Mouse (Mus musculus): Measurements from ENCODE around the gene Tecr.

DNA sequence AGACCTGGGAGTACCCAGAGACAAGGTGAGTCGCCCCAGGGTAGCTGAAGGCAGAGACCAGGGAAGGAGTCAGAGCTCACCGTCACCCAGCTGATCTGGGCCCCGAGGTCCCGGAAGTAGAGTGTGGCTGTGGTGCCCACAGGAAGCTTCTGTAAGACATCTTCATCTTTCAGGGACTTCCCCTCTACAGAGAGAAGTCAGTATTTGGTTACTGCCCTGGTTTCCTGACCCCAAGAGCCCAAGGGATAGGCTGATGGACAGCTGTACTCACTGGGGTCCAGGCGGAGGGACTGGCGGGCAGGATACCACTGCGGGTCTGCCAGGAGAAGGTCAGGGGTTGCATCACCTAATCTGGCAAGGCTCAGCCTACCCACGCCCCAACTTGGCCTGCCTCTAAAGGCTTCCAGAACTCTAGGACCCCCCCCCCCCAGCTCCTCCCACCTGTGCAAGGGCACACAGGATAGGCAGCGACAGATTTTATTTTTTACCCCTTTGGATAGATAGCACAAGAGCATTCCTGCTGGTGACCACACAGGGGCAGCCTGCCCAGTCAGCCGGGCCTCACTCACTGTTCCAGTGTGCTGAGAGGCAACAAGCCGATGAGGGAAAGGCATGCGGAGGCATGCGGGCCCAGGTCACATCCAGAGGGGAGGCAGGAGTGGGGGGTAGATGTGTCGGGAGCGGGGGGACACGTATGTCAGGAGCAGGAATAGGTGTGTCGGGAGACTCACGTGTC is 34.5 kb downstream of the Tecr start:
- TF ChIP-seq USF1 (IDR thresholded peaks at IDR 0.05; ENCODE audit: low read depth) (no peak), CTCF (IDR thresholded peaks at IDR 0.05; ENCODE audit: control insufficient read depth, insufficient read depth, insufficient read length) (no peak), MAX (IDR thresholded peaks at IDR 0.05) (no peak)
